Mouse (Mus musculus) left cerebral cortex, postnatal 25 days (tissue): ENCODE results near the gene Casp4. TPM values are rescaled to one million over a fixed set of nuclear protein-coding genes. Genes with fewer than 3 reads are reported as not detected.

Source experiments
- DNase-seq, 2 experiments: peaks; one replicate each; pipeline ENCODE4 v3.0.0; 2022; ENCODE audit warnings: low spot score in 2 of 2, mixed read lengths in 1 of 2
- intact Hi-C: fragments of 180-260 bp; cut with DNase I; formaldehyde crosslinking; loops from one replicate; pipeline ENCODE4 v1.15.1; 2025
- total RNA-seq, 2 experiments: library from RNA; stranded (reverse); gene quantifications; 2 replicates each; pipeline ENCODE4 v1.2.3; 2021

Casp4 gene
- under 1 TPM; 0.41 to 0.57 TPM for total RNA-seq

GRCm38 (mm10) chr9:5308561-5308960 lies at the start of gene Casp4:
Gene Casp4, plus strand, starts transcription at chr9:5308828.
- intact Hi-C loops: no loop called here
- DNase-seq: no peak

DNA sequence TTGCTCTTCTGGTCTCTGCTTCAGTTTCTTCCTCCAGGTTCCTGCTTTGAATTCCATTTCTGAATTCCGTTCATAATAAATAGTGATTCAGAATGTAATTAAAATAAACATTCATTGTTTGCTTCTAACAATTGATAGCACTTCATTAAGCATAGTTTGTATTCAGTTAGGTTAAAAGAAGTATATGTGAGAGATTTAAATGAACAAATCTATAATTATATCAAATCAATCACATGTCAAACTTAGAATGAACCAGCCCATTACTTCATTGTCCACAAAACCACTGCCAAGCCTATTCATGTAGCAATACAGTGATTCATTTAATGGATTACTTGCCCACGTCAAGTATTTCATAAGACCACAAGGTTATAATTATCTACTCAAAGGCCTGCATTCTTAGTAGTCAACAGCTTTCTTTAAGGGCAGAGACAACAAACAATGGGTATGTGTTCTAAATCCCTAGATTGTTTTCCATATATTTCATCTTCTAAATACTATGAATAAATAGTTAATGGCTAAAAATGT lies 44.6 kb upstream of the Casp4 start:
- intact Hi-C loops: no loop called here

GRCm38 (mm10) chr9:5270274-5270673 lies 38.4 kb upstream of the Casp4 start:
- intact Hi-C loops: no loop called here
- DNase-seq: no peak

More for the DNA sequence above, 44.6 kb upstream of the Casp4 start:
- no peak for DNase-seq

GRCm38 (mm10) chr9:5270884-5271283 lies 37.7 kb upstream of the Casp4 start:
- intact Hi-C loops: no loop called here
- DNase-seq: no peak

DNA sequence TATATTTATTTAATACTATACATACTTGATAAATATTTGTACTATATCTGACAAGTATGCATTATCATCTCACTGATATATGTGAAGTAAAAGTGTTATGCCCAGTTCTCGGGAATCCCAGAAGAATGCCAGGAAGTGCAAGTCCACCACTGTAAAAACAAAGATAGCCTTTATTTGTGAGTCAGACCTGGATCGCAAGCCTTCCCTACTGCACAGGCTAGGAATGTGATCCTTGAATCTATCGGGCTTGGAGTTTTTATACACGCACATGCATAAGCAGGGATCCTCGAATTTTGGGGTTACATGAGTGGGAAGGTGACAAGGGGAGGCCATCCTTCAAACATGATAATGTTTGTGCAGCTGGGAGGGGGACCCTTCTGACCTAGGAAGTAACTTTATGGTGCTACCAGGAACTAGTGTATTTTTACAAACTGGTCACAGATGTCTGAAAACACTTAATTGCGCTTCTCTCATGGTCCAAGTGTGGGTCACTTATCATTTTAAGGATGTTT lies 37.2 kb upstream of the Casp4 start:
- no peak for DNase-seq
- intact Hi-C loops: no loop called here

GRCm38 (mm10) chr9:5286071-5286470 lies 22.6 kb upstream of the Casp4 start:
- no peak for DNase-seq

DNA sequence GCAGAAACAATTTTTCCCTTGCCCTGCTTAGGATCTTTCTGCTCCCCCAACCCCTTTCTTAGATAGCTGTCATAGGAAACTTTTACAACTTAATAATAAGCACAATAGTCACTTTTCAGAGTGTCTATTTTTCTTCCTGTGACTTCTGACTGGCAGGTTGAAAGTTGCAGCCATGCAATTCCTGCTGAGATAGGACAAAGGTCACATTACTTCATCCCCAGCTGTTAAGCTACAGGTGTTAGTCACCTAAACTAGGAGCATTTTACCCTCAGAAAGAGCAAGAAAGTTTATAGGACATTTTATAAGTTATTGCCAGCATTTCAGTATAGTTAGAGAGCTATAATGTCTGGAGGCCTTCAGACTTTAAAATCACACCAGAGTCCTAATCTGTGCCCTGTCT lies 22.0 kb upstream of the Casp4 start:
- intact Hi-C loops: no loop called here

More at GRCm38 (mm10) chr9:5286071-5286470, 22.6 kb upstream of the Casp4 start:
- intact Hi-C loops: no loop called here

DNA sequence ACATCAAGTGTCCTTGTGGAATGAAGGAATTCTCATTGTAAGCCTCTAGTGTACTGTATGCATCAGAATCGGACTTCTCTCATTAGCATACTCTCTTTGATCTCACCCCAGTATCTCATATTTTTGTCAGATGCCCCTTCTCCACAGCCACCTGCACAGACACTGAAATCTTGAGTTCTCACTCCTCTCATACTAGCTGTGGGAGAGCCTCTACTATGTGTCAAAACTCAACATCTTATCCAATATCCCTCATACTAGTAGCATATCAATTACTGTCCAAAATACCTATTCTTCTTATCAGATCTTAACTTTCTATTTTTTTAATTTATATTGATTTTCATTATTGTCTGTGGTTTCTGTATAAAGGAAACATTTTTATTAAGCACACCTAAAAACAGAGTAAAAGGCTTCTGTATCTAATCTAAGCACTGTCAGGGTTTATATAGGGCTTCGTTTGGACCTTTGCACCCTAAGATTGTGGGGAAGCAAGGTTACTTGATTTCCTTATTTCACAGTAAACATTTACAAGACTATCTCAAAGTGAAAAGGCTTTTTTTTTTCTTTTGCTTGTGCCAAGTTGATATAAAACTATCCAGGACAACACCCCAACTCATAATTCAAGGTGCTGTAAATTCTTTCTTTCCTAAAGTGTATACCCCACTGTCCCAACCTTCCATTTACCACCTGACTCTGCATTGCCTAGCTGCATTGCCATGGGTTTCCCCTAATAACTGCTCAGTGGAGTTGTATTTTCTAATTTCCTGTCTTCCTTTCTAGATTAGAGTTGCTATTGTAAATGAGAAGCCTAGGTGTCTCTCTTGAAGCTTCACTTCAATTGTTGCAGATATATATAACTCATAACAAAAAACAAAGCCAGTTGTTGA lies 12.0 kb upstream of the Casp4 start:
- intact Hi-C loops: no loop called here
- DNase-seq: no peak

More for the DNA sequence above, 22.0 kb upstream of the Casp4 start:
- no peak for DNase-seq

DNA sequence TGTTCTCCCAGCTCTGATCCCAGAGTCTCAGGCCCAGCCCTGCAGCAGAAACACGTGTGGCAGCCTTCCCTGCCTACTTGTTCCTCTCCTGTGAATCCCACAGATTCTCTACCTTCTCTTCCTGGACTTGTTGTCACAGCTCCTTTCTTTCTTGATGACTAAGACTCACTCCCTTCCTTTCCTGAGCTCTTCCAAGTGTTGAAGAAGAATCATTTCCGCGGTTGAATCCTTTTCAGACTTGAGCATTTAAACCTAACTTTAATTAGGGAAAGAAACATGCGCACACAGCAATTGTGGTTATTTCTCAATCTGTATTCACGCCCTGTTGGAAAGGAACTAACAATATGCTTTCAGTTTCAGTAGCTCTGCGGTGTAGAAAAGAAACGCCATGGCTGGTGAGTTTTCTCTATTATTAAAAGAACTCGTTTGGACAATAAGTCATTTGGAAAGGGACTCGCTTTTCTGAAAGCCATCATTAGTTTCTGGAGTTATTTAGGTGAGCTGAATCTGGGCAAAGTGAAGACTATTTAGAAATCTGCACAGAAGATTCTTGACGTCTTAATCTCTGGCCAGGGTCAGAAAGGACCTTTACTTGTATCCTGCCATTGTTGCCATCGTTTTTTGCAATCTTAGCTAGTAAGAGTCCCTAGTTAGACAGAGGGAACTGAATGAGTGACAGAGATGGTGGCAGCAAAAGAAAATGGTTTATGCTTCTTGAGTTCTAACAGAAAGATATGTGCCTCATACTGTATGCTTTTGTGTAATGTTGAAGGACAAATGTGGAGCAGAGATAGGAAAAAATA lies 10.1 kb upstream of the Casp4 start, which contains the start of gene Casp1:
TSS of gene Casp1 (plus strand) at position 189 of the 803 bp plus-strand sequence.
- intact Hi-C loops: no loop called here

DNA sequence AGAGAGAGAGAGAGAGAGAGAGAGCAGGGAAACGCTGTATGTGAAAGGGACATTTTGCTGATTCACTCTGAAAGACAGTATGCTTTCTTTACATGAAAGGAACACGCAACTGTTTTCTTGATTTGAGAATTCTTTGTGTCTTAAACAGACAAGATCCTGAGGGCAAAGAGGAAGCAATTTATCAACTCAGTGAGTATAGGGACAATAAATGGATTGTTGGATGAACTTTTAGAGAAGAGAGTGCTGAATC lies 9.6 kb upstream of the Casp4 start:
- no peak for DNase-seq
- intact Hi-C loops: no loop called here

More for the DNA sequence above, 10.1 kb upstream of the Casp4 start, which contains the start of gene Casp1:
- DNase-seq: no peak

DNA sequence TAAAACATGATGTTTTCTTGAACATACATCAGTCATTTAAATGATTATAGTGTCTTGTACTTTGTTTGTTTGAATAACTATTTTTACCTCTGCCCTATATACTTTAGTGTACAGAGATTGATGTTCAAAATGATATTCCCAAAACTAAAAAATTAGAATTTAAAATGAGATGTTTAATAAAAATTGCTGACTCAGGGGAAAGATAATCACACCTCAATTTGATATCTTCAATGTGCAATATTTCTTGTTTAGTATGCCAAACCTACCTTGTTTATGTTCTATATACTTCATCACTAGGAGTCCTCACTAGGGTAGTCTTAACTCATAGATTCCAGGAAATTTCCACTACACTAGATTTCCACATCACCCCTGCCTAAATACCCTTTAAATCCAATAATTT lies 1.5 kb downstream of the Casp4 start:
- intact Hi-C loops: no loop called here
- DNase-seq: no peak

- no peak for DNase-seq
- intact Hi-C loops: no loop called here
Measured at GRCm38 (mm10) chr9:5311435-5311834, 2.8 kb downstream of the Casp4 start.

- no peak for DNase-seq
- intact Hi-C loops: no loop called here
Measured at GRCm38 (mm10) chr9:5328204-5328603, 19.6 kb downstream of the Casp4 start.

DNA sequence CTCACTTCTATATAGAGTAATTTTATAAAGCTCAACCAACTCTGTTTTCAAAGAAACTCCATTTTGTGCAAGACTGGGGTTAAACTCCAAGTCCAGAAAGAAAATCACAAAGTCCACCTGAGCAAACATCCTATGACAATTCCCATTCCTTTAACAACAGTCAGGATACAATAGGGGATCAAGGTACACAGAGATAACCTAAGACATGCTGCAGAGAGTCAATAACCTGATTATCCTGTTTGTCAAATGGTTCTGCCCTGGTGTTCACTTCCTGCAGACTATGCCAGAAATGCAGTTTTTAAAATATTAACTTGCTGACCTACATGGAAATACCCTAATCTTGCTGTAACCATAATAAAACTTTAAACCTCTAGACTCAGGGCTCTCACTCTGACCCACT lies 23.8 kb downstream of the Casp4 start:
- DNase-seq: no peak
- intact Hi-C loops: no loop called here

GRCm38 (mm10) chr9:5333422-5333821 lies 24.8 kb downstream of the Casp4 start:
- intact Hi-C loops: no loop called here
- DNase-seq: no peak

- intact Hi-C loops: no loop called here
- DNase-seq: no peak
Measured at GRCm38 (mm10) chr9:5343092-5343491, 34.5 kb downstream of the Casp4 start.

GRCm38 (mm10) chr9:5344090-5344489 lies 35.5 kb downstream of the Casp4 start:
- DNase-seq: no peak
- intact Hi-C loops: no loop called here

- intact Hi-C loops: no loop called here
- DNase-seq: peak in 1 of 2 experiments; percentile 11
Measured at GRCm38 (mm10) chr9:5345291-5345898, 36.8 kb downstream of the Casp4 start, which contains the start of gene Casp12. Gene Casp12, plus strand, starts transcription at chr9:5345430.

DNA sequence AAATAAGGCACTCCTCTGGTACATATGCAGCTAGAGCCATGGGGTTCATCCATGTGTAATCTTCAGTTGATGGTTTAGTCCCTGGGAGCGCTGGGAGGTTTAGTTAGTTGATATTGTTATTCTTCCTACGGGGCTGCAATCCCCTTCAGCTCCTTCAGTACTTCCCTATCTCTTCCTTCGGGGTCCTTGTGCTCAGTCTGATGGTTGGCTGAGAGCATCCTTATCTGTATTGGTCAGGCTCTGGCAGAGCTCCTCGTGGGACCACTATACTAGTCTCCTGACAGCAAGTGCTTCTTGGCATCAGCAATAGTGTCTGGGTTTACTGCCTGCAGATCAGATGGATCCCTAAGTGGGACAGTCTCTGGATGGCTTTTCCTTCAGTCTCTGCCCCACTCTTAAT lies 38.8 kb downstream of the Casp4 start:
- DNase-seq: no peak
- intact Hi-C loops: no loop called here

- no peak for DNase-seq
- intact Hi-C loops: no loop called here
Measured at GRCm38 (mm10) chr9:5353673-5354072, 45.0 kb downstream of the Casp4 start.
